Mouse (Mus musculus) C2C12 (cell line): ENCODE measurements around the gene Gdi1. TPM values are rescaled to one million over a fixed set of nuclear protein-coding genes. Genes with fewer than 3 reads are reported as not detected.
A peak's percentile ranks its signal among the peaks of the same experiment; 100 is the strongest.

Experiments used
- H3K27me3 ChIP-seq: one replicate; pipeline ENCODE4 v1.6.1; 2011; ENCODE audit not compliant: control insufficient read depth, insufficient read depth, insufficient read length
- H3K36me3 ChIP-seq: one replicate; pipeline ENCODE4 v1.6.1; 2011; ENCODE audit not compliant: control insufficient read depth, insufficient read depth
- H3K4me3 ChIP-seq: one replicate; pipeline ENCODE4 v1.5.1; 2011; ENCODE audit warnings: mild to moderate bottlenecking, control low read depth; ENCODE audit not compliant: poor library complexity, insufficient read depth, severe bottlenecking
- H3K79me2 ChIP-seq: one replicate; pipeline ENCODE4 v1.6.1; 2011; ENCODE audit not compliant: control insufficient read depth, insufficient read depth
- H3K79me3 ChIP-seq: one replicate; pipeline ENCODE4 v1.6.1; 2011; ENCODE audit warnings: low read depth, control low read depth
- H3ac ChIP-seq: one replicate; pipeline ENCODE3; 2011; ENCODE audit warnings: low read depth; ENCODE audit not compliant: control insufficient read depth, insufficient read length
- CEBPB ChIP-seq: IDR thresholded peaks from one replicate; pipeline ENCODE4 v1.6.1; 2011; ENCODE audit warnings: low read depth, mild to moderate bottlenecking, control low read depth, moderate library complexity
- CTCF ChIP-seq: IDR thresholded peaks from one replicate; pipeline ENCODE4 v1.5.1; 2011; ENCODE audit not compliant: control insufficient read depth, insufficient read depth, insufficient read length
- FOSL1 ChIP-seq: IDR thresholded peaks from one replicate; pipeline ENCODE4 v1.8.0; 2011; ENCODE audit warnings: mild to moderate bottlenecking, low read length; ENCODE audit not compliant: poor library complexity, insufficient read depth, severe bottlenecking
- MAX ChIP-seq: IDR thresholded peaks from one replicate; pipeline ENCODE4 v1.6.1; 2011; ENCODE audit warnings: mild to moderate bottlenecking, control low read depth
- MYOD1 ChIP-seq: IDR thresholded peaks from one replicate; pipeline ENCODE4 v1.6.1; 2011; ENCODE audit warnings: low read depth; ENCODE audit not compliant: control insufficient read depth, insufficient read length
- MYOG ChIP-seq: IDR thresholded peaks from one replicate; pipeline ENCODE4 v1.6.1; 2011; ENCODE audit not compliant: control insufficient read depth, insufficient read length; ENCODE audit errors: extremely low read depth
- USF1 ChIP-seq: IDR thresholded peaks from one replicate; pipeline ENCODE4 v1.6.1; 2011; ENCODE audit warnings: low read depth, mild to moderate bottlenecking, control low read depth, moderate library complexity
- polyA plus RNA-seq: library from polyadenylated mRNA; unstranded; fragments of >200 nt; fragmentation: generic; extraction: Trizol; gene quantifications from one replicate; pipeline ENCODE4 v1.2.1, GENCODE M21; 2012; ENCODE audit warnings: missing spikeins

The Gdi1 gene
- polyA plus RNA-seq, 1 experiment = 95.2 TPM

DNA sequence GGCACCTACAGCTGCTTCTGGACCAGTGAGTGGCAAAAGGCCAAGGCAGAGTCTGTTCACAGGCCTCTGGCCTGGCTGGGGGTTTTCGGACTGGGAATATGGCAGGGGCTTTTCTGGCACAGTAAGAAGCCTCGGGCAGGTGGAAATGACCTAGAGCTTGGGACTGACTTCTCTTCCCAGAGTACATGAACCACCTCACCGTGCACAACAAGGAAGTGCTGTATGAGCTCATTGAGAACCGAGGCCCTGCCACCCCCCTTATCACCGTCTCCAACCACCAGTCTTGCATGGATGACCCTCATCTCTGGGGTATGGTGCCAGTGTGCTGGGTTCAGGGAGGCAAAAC lies 21.7 kb upstream of the Gdi1 start:
- no peaks in the 10 kb centered on the region for H3K36me3 ChIP-seq
- peaks cover 29% of the 10 kb centered on the region for H3K79me2 ChIP-seq
- peak overlapping the region; percentile 41 for H3K4me3 ChIP-seq
- peak overlapping the region; percentile 87 for H3ac ChIP-seq
- no peak for TF ChIP-seq MAX
- TF ChIP-seq CEBPB = no peak
- no peak for TF ChIP-seq USF1
- no peak for TF ChIP-seq FOSL1
- no peak for TF ChIP-seq CTCF
- no peak for TF ChIP-seq MYOG
- TF ChIP-seq MYOD1 = no peak
- no peaks in the 10 kb centered on the region for H3K79me3 ChIP-seq
- no peaks in the 10 kb centered on the region for H3K27me3 ChIP-seq

DNA sequence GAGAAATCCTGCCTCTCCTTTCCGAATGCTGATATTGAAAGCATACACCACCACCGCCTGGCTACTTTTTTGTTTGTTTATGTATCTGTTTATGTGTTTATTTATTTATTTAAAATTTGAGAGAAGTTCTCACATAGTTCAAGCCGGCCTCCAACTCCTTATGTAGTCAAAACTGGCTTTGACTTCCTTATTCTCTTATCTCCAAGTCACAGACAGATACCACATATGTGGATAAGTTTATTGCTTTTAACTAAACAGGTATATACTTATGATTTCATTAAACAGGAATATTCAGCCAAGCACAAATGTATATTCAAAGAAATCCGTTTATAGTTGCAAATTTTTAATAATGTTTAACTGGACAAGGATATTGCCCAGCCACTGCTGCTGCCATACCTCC lies 11.4 kb upstream of the Gdi1 start:
- Histone ChIP-seq H3K79me3 (peaks cover 7% of the 10 kb centered on the region), H3K36me3 (no peaks in the 10 kb centered on the region), H3ac (no peak overlapping the region), H3K79me2 (peaks cover 11% of the 10 kb centered on the region), H3K27me3 (no peaks in the 10 kb centered on the region), H3K4me3 (no peak overlapping the region)
- no peak for TF ChIP-seq USF1
- no peak for TF ChIP-seq CEBPB
- no peak for TF ChIP-seq FOSL1
- TF ChIP-seq MAX = no peak
- no peak for TF ChIP-seq MYOG
- no peak for TF ChIP-seq CTCF
- no peak for TF ChIP-seq MYOD1

DNA sequence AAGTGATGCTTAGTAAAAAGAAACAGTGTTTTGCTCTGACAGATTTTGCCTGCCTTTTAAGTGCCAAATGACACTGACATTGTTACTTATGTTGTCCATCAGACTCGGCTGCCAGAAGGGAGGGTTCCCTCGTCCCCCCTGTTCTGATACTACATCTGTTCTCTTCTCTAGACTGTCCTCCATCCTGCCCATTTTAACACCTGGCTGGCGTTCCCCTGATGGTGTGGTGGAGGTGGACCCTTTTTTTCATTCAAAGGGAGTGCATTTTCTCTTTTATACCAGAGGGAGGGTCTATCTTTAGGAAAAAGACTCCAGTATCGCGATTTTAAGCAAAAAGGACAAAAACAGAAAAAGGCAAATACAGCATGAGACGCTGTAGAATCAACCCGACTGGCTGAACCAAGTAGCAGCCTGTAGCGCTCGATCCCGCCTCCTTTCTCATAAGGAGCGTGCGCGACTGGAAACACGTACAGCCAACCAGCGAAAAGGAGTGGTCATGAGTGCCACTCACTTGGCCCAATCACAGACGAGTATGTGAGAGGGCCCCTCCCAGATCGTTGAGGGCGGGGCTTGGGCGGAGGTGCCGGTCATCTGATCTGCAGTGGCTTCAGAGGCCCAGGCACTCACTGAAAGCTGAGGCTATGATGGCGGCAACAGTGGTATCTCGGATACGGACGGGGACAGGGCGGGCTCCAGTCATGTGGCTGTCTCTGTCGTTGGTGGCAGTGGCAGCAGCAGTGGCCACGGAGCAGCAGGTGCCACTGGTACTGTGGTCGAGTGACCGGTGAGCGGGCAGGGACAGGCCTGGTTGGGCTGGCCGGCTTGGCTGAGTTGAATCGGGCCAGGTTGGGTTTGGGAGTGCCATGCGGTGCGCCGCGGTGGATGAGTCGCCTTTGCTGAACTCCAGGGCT lies 8.0 kb upstream of the Gdi1 start, which contains the start of gene Atp6ap1:
TSS of gene Atp6ap1 (plus strand) at position 560 of the 911 bp plus-strand sequence.
- H3K36me3 ChIP-seq = peaks cover 16% of the 10 kb centered on the region
- H3ac ChIP-seq = peak within 1 kb of the TSS; percentile 93
- TF ChIP-seq MYOD1 (no peak), MYOG (no peak), CEBPB (no peak), USF1 (no peak), CTCF (no peak), FOSL1 (no peak), MAX (no peak)
- H3K27me3 ChIP-seq = no peaks in the 10 kb centered on the region
- H3K4me3 ChIP-seq = peak within 1 kb of the TSS; percentile 55
- H3K79me2 ChIP-seq = peaks cover 20% of the 10 kb centered on the region
- peaks cover 7% of the 10 kb centered on the region for H3K79me3 ChIP-seq

DNA sequence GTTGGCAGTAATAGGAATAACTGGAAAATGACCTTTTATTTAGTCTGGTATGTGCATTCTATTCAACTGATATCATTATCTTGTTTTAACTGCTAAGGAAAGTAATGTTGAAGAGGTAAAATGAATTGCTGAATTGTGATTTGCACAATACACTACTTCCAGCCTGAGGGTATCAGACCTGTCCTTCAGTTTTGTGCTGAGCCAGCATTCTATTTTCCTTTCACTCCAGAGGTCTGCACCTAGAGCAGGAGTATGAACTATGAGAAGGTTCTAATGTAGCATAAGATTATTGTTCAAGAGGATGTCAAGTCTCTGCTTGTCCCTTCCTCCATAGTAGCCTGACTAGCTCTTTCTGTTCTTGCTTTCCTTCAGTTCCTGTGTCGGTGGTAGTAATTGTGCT lies 6.5 kb upstream of the Gdi1 start:
- H3K79me3 ChIP-seq = peaks cover 7% of the 10 kb centered on the region
- TF ChIP-seq CEBPB = no peak
- TF ChIP-seq USF1 = no peak
- H3ac ChIP-seq = no peak overlapping the region
- H3K27me3 ChIP-seq = no peaks in the 10 kb centered on the region
- H3K79me2 ChIP-seq = peaks cover 20% of the 10 kb centered on the region
- no peak overlapping the region for H3K4me3 ChIP-seq
- peaks cover 25% of the 10 kb centered on the region for H3K36me3 ChIP-seq

DNA sequence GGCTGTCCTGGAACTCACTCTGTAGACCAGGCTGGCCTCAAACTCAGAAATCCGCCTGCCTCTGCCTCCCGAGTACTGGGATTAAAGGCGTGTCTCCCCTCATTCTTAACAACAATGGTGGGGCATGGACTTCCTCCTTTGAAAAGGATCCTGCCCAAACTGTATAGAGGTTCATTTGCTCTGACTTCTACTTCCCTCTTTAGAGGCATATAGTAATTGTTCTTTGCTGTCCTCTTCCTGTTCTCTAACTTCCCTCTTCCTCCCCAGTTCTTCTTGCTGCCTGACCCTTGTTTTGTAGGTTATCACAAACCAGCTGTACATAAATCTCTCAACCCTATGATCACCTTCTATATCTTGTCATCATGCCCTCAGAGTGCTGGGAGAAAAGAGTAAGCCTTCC lies 5.1 kb upstream of the Gdi1 start:
- Histone ChIP-seq H3K79me2 (peaks cover 20% of the 10 kb centered on the region), H3K36me3 (peaks cover 25% of the 10 kb centered on the region), H3K4me3 (no peak overlapping the region), H3ac (no peak overlapping the region), H3K79me3 (peaks cover 7% of the 10 kb centered on the region), H3K27me3 (no peaks in the 10 kb centered on the region)
- TF ChIP-seq FOSL1 = no peak
- TF ChIP-seq MYOD1 = no peak

DNA sequence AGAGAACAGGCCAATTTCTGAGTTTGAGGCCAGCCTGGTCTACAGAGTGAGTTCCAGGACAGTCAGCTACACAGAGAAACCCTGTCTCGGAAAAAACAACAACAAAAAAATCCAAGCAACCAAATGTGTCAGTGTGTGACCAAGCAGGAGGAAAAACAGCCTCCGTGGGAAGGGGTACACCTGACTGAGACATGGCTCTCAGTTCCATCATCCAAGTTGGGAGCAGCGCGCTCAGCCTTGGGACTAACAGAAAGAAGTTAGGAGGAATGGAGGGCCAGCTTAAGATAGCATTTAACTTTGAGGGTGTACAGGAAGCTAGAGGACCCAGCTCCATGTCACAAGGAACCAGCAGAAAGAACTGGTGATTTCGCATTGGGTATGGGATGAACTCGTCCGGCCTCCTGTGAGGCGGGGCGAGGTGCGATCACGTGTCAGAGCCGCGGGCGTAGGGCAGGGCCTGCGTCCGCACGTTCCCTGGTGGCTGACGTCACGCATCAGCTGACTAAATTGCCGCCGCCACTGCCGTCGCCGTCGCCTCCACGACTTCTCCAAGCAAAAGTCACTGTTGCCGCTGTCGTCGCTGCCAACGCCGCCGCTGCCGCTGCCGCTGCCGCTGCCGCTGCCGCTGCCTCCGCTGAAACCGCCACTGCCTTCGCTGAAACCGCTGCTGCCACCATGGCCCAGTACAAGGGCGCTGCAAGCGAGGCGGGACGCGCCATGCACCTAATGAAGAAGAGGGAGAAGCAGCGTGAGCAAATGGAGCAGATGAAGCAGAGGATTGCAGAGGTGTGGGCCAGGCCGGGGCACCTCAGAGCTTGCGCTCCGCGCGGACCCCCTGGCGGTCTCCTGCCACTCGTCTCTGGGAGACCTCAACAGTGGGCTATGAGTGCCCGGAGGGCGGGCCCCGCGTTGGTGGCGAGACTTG lies 8.0 kb downstream of the Gdi1 start, which contains the start of gene Fam50a:
TSS of gene Fam50a (plus strand) at position 494 of the 925 bp plus-strand sequence.
- peak; percentile 83 for TF ChIP-seq USF1
- no peak for TF ChIP-seq MAX
- TF ChIP-seq MYOD1 = no peak
- TF ChIP-seq MYOG = no peak
- Histone ChIP-seq H3ac (peak within 1 kb of the TSS; percentile 94), H3K36me3 (peaks cover 34% of the 10 kb centered on the region), H3K4me3 (peak within 1 kb of the TSS; percentile 40), H3K27me3 (no peaks in the 10 kb centered on the region), H3K79me2 (peaks cover under 1% of the 10 kb centered on the region), H3K79me3 (peaks cover 1% of the 10 kb centered on the region)
